Mouse (Mus musculus): ENCODE data around the gene Myo1e.

DNA sequence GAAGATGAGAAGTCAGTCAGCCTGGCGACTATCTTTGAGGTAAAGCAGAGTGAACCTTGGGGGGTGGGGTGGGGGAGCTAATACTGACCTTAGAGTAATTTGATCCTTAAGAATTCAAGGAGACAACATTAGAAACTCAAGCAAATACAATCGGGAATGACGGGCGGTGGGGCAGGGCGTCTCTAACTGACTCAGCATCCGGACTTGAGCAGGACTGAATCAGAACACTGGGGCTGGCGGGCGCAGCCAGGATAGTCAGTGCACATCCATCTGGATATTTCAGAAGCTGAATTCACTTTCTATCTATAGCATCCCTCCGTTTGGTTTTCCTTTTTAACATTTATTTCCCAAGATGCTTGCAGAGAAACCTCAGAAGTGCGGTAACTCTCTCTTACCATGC is 47.1 kb upstream of the Myo1e start:
- TF ChIP-seq POLR2A (IDR thresholded peaks at IDR 0.05; ENCODE audit: low read depth, low read length) (no peak), NRF1 (IDR thresholded peaks at IDR 0.05; ENCODE audit: low read depth, low read length) (no peak), EP300 (IDR thresholded peaks at IDR 0.05; ENCODE audit: low read length) (no peak), HCFC1 (IDR thresholded peaks at IDR 0.05; ENCODE audit: low read depth, low read length) (no peak), ETS1 (conservative IDR thresholded peaks at IDR 0.05; ENCODE audit: low read depth, low read length) (no peak), CTCF (conservative IDR thresholded peaks at IDR 0.05 in 1 of 2, IDR thresholded peaks at IDR 0.05 in 1 of 2; ENCODE audit: low read depth in 2 of 2, low read length in 2 of 2) (no peak), ZKSCAN1 (IDR thresholded peaks at IDR 0.05; ENCODE audit: borderline replicate concordance, low read depth, low read length) (no peak), E2F4 (IDR thresholded peaks at IDR 0.05; ENCODE audit: insufficient replicate concordance, low read depth, low read length) (no peak), KAT2A (IDR thresholded peaks at IDR 0.05; ENCODE audit: insufficient replicate concordance, low read length) (no peak)
